Mouse (Mus musculus): ENCODE data around the gene Atrnl1.

DNA sequence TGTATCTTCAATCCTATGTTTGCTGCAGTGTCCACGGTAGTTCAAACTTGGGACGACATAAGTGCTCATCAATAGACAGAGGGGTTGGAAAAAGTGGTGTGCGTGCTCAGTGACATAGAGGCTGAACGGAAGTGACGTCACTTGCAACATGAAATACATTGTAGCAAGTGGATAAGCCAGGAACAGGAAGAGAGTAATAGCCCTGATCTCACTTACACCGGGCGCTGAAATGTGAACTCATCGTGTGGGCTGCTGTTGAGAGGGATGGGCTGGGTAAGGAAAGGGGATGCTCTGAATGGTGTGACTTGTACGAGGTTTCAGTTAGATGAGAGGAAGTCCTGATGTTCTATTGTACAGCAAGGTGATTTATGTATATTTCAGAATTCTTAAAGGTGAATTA is 8.3 kb downstream of the Atrnl1 start:
- no peak for TF ChIP-seq CTCF (IDR thresholded peaks at IDR 0.05)
- TF ChIP-seq EP300 (IDR thresholded peaks at IDR 0.05): no peak
